Mouse (Mus musculus): ENCODE measurements at regions not wholly inside any gene's neighbourhood (a gene's known extent, or its start where the extent isn't known, plus 50 kb on each side); places are given as distances from the start of the nearest gene placed in this dataset.

GRCm38 (mm10) chr14:78790374-78790773 is 57.8 kb upstream of the Dgkh start:
- no peak for DNase-seq (ENCODE audit: low spot score in 2 of 2)
- intact Hi-C loops (cut with DNase I) = no loop called here

DNA sequence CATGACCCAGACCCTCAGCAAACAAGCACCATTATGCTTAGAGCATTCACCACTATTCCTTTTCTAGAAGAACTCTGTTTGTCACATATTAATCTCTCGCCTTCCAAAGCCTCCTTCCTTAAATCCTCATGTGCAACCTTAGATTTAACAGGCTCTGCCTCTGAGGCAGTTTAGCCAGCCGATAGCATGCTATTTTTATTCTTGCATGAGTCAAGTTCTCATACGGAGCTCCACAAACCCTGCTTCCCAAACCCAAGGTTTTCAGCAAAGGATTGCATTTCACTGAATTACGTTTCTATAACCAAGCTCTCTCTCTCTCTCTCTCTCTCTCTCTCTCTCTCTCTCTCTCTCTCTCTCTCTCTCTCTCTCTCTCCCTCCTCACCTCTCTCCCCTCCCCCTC is 52.1 kb upstream of the Vwa8 start:
- intact Hi-C loops (cut with DNase I) = no loop called here
- DNase-seq (ENCODE audit: low spot score in 2 of 2) = peak; percentile 20 to 43

DNA sequence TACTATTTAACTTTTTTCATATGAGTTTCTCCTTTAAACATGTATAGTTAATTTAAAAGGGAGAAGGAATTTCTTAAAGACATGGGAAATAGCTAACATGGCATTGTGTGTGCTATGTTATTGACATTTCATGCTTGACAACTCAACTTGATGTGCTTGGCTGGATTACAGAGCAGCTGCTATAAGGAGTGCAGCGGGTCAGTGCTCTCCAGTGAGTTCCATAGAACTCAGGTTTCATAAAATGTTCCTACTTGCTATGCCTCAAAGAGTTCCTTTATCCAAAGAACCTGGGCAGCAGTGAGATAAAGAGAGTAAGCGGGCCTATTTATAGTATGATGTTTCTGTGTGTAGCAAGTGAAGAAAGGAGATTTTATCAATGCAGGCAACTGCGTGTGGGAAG is 50.4 kb upstream of the Vwa8 start:
- DNase-seq (ENCODE audit: low spot score in 2 of 2) = no peak
- intact Hi-C loops (cut with DNase I) = no loop called here
